Mouse (Mus musculus) mouse embryonic stem cell (cell line): ENCODE results near the gene Zbbx.

ENCODE experiments used
- in situ Hi-C, 2 experiments: fragments of 300-500 bp; cut with MboI; formaldehyde crosslinking; loops; 1 replicate in 1 of 2; 3 replicates in 1 of 2; pipeline ENCODE4 v1.14.3; 2019 to 2020; ENCODE audit warnings: low sequenced_read_pairs in 2 of 2, low pct_unique_long_range_greater_than_20kb in 1 of 2, mixed read lengths in 1 of 2; ENCODE audit not compliant: unreplicated experiment in 1 of 2

Zbbx gene

GRCm38 (mm10) chr3:75164838-75165496, at the start of gene Zbbx:
TSS of gene Zbbx (minus strand) at chr3:75165034.
- in situ Hi-C loops, result no loop called here

- in situ Hi-C loops, result loop anchor here in 1 of 2 experiments (25.0 kb wide), 2 partner anchors 509 to 659 kb away; no protein-coding TSS in a partner anchor
These were observed 38.1 kb upstream of the Zbbx start for GRCm38 (mm10) chr3:75202808-75203503.

GRCm38 (mm10) chr3:75182606-75183005, 17.8 kb upstream of the Zbbx start:
- in situ Hi-C loops, result no loop called here

- in situ Hi-C loops, result no loop called here
These were observed 23.0 kb downstream of the Zbbx start for GRCm38 (mm10) chr3:75141876-75142275.

- in situ Hi-C loops, result no loop called here
These were observed 60.0 kb downstream of the Zbbx start for GRCm38 (mm10) chr3:75104867-75105266.

GRCm38 (mm10) chr3:75085762-75086161, 79.1 kb downstream of the Zbbx start:
- in situ Hi-C loops, result no loop called here

GRCm38 (mm10) chr3:75078906-75079305, 85.9 kb downstream of the Zbbx start:
- in situ Hi-C loops, result no loop called here

- in situ Hi-C loops, result no loop called here
These were observed 155.1 kb downstream of the Zbbx start for GRCm38 (mm10) chr3:75009701-75010100.
